Mouse (Mus musculus) G1E (cell line): ENCODE measurements around the gene Extl2. TPM values are rescaled to one million over a fixed set of nuclear protein-coding genes. Genes with fewer than 3 reads are reported as not detected.

ENCODE experiments used
- ATAC-seq: 2 replicates; pipeline ENCODE4 v1.8.0; 2016; ENCODE audit warnings: mild to moderate bottlenecking; ENCODE audit not compliant: insufficient number of reproducible peaks, poor library complexity, low FRiP score, severe bottlenecking; ENCODE audit errors: extremely low read depth
- DNase-seq: peaks from one replicate; pipeline ENCODE4 v3.0.0; 2012; ENCODE audit warnings: low spot score
- H3K27me3 ChIP-seq: 2 replicates; pipeline ENCODE4 v1.6.1; 2012; ENCODE audit warnings: mild to moderate bottlenecking, low read length, inconsistent platforms; ENCODE audit not compliant: insufficient read depth
- H3K36me3 ChIP-seq: replicated peaks from 2 replicates; pipeline ENCODE3; 2012; ENCODE audit warnings: mild to moderate bottlenecking, inconsistent platforms
- H3K4me1 ChIP-seq: 2 replicates; pipeline ENCODE4 v1.6.1; 2012; ENCODE audit warnings: low read depth, low read length, inconsistent platforms, mixed read lengths; ENCODE audit not compliant: insufficient read depth
- H3K4me3 ChIP-seq: 2 replicates; pipeline ENCODE4 v1.5.1; 2012; ENCODE audit warnings: low read depth, mild to moderate bottlenecking, inconsistent platforms, low read length, moderate library complexity, mixed read lengths
- H3K9me3 ChIP-seq: replicated peaks from 2 replicates; pipeline ENCODE4 v1.6.1; 2012; ENCODE audit warnings: inconsistent platforms
- CTCF ChIP-seq: IDR thresholded peaks from 2 replicates; pipeline ENCODE4 v1.5.1; 2012; ENCODE audit warnings: low read depth, low read length, inconsistent platforms, mixed read lengths
- GATA1 ChIP-seq: IDR thresholded peaks from 2 replicates; pipeline ENCODE4 v1.6.1; 2012; ENCODE audit warnings: borderline replicate concordance, low read length, inconsistent platforms, mixed read lengths
- GATA2 ChIP-seq: IDR thresholded peaks from 2 replicates; pipeline ENCODE4 v1.6.1; 2012; ENCODE audit warnings: low read depth, low read length, inconsistent platforms, borderline replicate concordance
- POLR2AphosphoS5 ChIP-seq: IDR thresholded peaks from 2 replicates; pipeline ENCODE4 v1.6.1; 2012; ENCODE audit warnings: low read depth, low read length, inconsistent platforms; ENCODE audit not compliant: insufficient replicate concordance
- TAL1 ChIP-seq: conservative IDR thresholded peaks from 2 replicates; pipeline ENCODE4 v1.6.1; 2012; ENCODE audit warnings: low read depth, low read length, inconsistent platforms, mixed read lengths
- polyA plus RNA-seq: library from polyadenylated mRNA; stranded (reverse); fragments of >175 nt; gene quantifications from 2 replicates; pipeline ENCODE4 v1.2.3, GENCODE M21; 2012
- total RNA-seq, 2 experiments: library from RNA; stranded (forward) in 1 of 2; stranded (reverse) in 1 of 2; fragments of 200-1000 nt in 1 of 2; fragments of >200 nt in 1 of 2; fragmentation: Nextera tagmentation in 1 of 2; gene quantifications; 2 replicates each; pipeline ENCODE4 v1.2.3; 2014 to 2017

Gene Extl2
- total and polyA plus RNA-seq, 3 experiments: 6.9 to 9.1 (median 7.4) TPM

- Histone ChIP-seq H3K27me3 (peaks cover 8% of the 10 kb centered on the region; the same call in 1 of the 2 replicates), H3K4me1 (no peaks in the 10 kb centered on the region), H3K36me3 (peaks cover 8% of the 10 kb centered on the region), H3K4me3 (no peak overlapping the region), H3K9me3 (no peaks in the 10 kb centered on the region)
- TF ChIP-seq CTCF (no peak), TAL1 (no peak)
- DNase-seq (no peak), ATAC-seq (no peak)
Observed at GRCm38 (mm10) chr3:116033218-116033870, 26.1 kb downstream of the Extl2 start.

GRCm38 (mm10) chr3:116033871-116034222 is 26.6 kb downstream of the Extl2 start:
- H3K9me3 ChIP-seq: no peaks in the 10 kb centered on the region
- H3K4me3 ChIP-seq: no peak overlapping the region
- no peak for DNase-seq
- TF ChIP-seq CTCF: no peak
- no peak for TF ChIP-seq GATA1
- TF ChIP-seq GATA2: no peak
- TF ChIP-seq TAL1: no peak
- no peak for TF ChIP-seq POLR2AphosphoS5
- ATAC-seq: no peak
- H3K36me3 ChIP-seq: peaks cover 3% of the 10 kb centered on the region
- no peaks in the 10 kb centered on the region for H3K4me1 ChIP-seq
- H3K27me3 ChIP-seq: peaks cover 8% of the 10 kb centered on the region; the same call in 1 of the 2 replicates

GRCm38 (mm10) chr3:116040776-116041175 is 33.5 kb downstream of the Extl2 start:
- Histone ChIP-seq H3K9me3 (no peaks in the 10 kb centered on the region), H3K4me3 (no peak overlapping the region), H3K4me1 (no peaks in the 10 kb centered on the region), H3K36me3 (no peaks in the 10 kb centered on the region), H3K27me3 (peaks cover 8% of the 10 kb centered on the region)
- TF ChIP-seq CTCF (no peak), TAL1 (no peak), GATA2 (no peak), GATA1 (no peak), POLR2AphosphoS5 (no peak)
- no peak for DNase-seq
- ATAC-seq: no peak

GRCm38 (mm10) chr3:116046000-116046399 is 38.7 kb downstream of the Extl2 start:
- Histone ChIP-seq H3K4me3 (no peak overlapping the region), H3K4me1 (no peaks in the 10 kb centered on the region), H3K9me3 (no peaks in the 10 kb centered on the region), H3K36me3 (no peaks in the 10 kb centered on the region), H3K27me3 (peaks cover 3% of the 10 kb centered on the region; the same call in 1 of the 2 replicates)
- TF ChIP-seq GATA2 (no peak), TAL1 (no peak), POLR2AphosphoS5 (no peak), CTCF (no peak), GATA1 (no peak)
- ATAC-seq: no peak
- no peak for DNase-seq

- no peaks in the 10 kb centered on the region for H3K36me3 ChIP-seq
- H3K27me3 ChIP-seq: peaks cover 3% of the 10 kb centered on the region; the same call in 1 of the 2 replicates
- DNase-seq (no peak), ATAC-seq (no peak)
- TF ChIP-seq CTCF (no peak), POLR2AphosphoS5 (no peak), GATA1 (no peak), TAL1 (no peak), GATA2 (no peak)
- H3K9me3 ChIP-seq: no peaks in the 10 kb centered on the region
- no peaks in the 10 kb centered on the region for H3K4me1 ChIP-seq
- no peak overlapping the region for H3K4me3 ChIP-seq
Observed at GRCm38 (mm10) chr3:116047034-116047433, 39.8 kb downstream of the Extl2 start.

- no peaks in the 10 kb centered on the region for H3K9me3 ChIP-seq
- no peaks in the 10 kb centered on the region for H3K4me1 ChIP-seq
- DNase-seq (no peak), ATAC-seq (no peak)
- 0 out of 2 replicates have a peak, but pooled peaks cover 3% of the 10 kb centered on the region for H3K27me3 ChIP-seq
- no peaks in the 10 kb centered on the region for H3K36me3 ChIP-seq
- H3K4me3 ChIP-seq: no peak overlapping the region
- TF ChIP-seq GATA2: no peak
- no peak for TF ChIP-seq POLR2AphosphoS5
- TF ChIP-seq GATA1: no peak
- TF ChIP-seq TAL1: no peak
- TF ChIP-seq CTCF: no peak
Observed at GRCm38 (mm10) chr3:116057078-116057477, 49.8 kb downstream of the Extl2 start.
